Mouse (Mus musculus): ENCODE data around the gene Itga5. TPM values are rescaled to one million over a fixed set of nuclear protein-coding genes. Genes with fewer than 3 reads are reported as not detected.
A peak's percentile ranks its signal among the peaks of the same experiment; 100 is the strongest.

The Itga5 gene
- total and polyA plus RNA-seq, 2 experiments from 2014 or later, result 5.0 to 8.2 TPM

DNA sequence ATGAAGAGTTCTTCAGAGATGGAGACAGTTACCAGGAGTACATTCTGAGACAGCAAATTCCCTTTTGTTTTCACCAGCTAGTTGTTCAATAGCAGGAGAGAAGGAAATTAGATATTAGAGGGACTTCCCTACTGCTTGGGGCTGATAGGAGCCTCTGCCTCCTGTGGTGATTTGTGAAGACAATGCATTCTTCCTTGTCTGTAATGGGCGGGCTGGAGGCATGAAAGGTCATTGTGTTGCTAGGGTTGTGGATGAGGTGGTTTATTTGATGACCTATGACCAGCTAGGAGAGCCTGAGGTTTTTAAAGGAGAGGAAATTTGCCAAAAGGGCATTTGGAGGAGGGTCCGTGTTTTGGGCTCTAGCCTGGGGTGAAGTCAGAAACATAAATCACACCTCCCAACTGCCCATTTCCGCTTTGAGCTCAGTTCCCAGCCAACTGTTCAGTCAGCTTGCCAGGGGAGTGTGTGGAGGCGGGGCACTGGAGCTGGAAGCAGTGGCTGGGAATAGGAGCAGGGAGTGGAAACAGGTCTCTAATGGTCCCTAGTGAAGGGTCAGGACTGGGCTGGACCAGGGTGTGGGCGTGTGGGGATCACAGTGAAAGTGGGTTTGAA lies 16.3 kb upstream of the Itga5 start:
- Histone ChIP-seq H3K4me3 (ENCODE audit: low read length) (no peak overlapping the region), H3K4me2 (ENCODE audit: low read depth, low read length) (no peak overlapping the region), H3K27ac (no peak overlapping the region), H3K27me3 (ENCODE audit: insufficient read depth, low read length) (no peaks in the 10 kb centered on the region), H3K4me1 (ENCODE audit: insufficient read depth, low read length) (no peaks in the 10 kb centered on the region), H3K36me3 (ENCODE audit: insufficient read depth, low read length) (no peaks in the 10 kb centered on the region), H3K9me3 (ENCODE audit: low read length) (no peaks in the 10 kb centered on the region), H3K9ac (replicated peaks; ENCODE audit: low read length) (no peak overlapping the region)
- 22% methylated on average over 5 of the region's 5 CpGs for WGBS
- no peak for ATAC-seq
- DNase-seq (ENCODE audit: low spot score), result no peak
- TF ChIP-seq CTCF (IDR thresholded peaks at IDR 0.05; ENCODE audit: low read depth), result no peak

DNA sequence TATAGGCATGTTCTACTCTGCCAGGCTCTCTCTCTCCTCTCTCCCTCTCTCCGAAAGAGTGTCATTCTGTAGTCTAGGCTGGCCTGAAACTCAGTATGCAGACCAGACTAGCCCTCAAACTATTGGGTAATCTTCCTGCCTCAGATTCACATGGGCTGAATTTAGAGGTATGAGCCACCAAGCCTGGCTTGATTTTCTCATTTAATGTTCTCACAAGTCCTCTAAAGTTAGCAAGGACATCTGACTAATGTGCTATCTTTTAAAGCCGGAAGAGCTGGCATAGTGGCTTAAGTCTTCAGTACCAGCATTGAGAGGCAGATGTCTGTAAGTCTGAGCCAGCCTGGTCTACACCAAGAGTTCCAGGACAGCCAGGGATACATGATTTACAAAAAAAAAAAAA lies 15.5 kb upstream of the Itga5 start:
- Histone ChIP-seq H3K27ac (no peak overlapping the region), H3K36me3 (ENCODE audit: insufficient read depth, low read length) (no peaks in the 10 kb centered on the region), H3K4me1 (ENCODE audit: insufficient read depth, low read length) (no peaks in the 10 kb centered on the region), H3K27me3 (ENCODE audit: insufficient read depth, low read length) (no peaks in the 10 kb centered on the region), H3K9ac (replicated peaks; ENCODE audit: low read length) (no peak overlapping the region), H3K4me2 (ENCODE audit: low read depth, low read length) (no peak overlapping the region), H3K9me3 (ENCODE audit: low read length) (no peaks in the 10 kb centered on the region), H3K4me3 (ENCODE audit: low read length) (no peak overlapping the region)
- DNase-seq (ENCODE audit: low spot score), result no peak
- no peak for ATAC-seq
- 89% methylated on average over 2 of the region's 2 CpGs for WGBS
- TF ChIP-seq CTCF (IDR thresholded peaks at IDR 0.05; ENCODE audit: low read depth), result no peak

DNA sequence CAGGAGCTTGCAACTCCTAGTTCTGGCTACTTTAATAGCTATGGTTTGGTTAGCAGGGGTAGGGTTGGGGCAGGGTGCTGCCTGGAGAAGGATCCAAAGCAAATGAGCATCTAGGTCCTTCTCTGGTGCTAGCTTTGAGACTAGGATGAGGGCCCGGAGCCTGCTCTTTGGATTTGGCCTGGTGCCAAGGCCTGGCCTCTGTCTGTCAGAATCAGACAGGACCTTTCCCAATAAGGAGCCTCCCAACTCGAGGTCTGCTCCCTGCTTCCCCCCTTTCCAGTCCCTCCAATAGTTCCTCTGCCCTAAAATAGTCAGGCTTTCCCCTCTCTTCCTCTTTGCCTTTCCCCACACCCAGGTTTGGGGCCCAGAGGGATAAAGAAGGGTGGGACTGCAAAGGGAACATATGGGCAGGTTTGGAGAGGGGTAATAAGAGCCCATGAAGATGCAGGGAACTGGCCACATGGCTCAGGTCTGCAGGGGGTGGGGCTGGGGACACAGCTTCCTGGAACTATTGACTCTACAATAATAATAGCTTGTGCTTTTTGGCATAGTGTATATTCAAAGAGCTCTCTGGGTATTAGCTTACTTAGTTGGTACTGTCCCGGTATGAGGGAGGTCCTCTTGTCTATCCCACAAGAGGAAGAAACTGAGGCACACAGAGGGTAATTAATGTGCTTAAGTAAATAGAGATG lies 12.2 kb upstream of the Itga5 start:
- Histone ChIP-seq H3K9ac (replicated peaks; ENCODE audit: low read length) (no peak overlapping the region), H3K9me3 (ENCODE audit: low read length) (no peaks in the 10 kb centered on the region), H3K4me3 (ENCODE audit: low read length) (no peak overlapping the region), H3K36me3 (ENCODE audit: insufficient read depth, low read length) (no peaks in the 10 kb centered on the region), H3K4me1 (ENCODE audit: insufficient read depth, low read length) (peaks cover 7% of the 10 kb centered on the region; the same call in 1 of the 2 replicates), H3K4me2 (ENCODE audit: low read depth, low read length) (no peak overlapping the region), H3K27ac (no peak overlapping the region), H3K27me3 (ENCODE audit: insufficient read depth, low read length) (no peaks in the 10 kb centered on the region)
- ATAC-seq, result no peak
- WGBS, result 45% methylated on average over 3 of the region's 3 CpGs
- no peak for DNase-seq (ENCODE audit: low spot score)
- TF ChIP-seq CTCF (IDR thresholded peaks at IDR 0.05; ENCODE audit: low read depth), result no peak

DNA sequence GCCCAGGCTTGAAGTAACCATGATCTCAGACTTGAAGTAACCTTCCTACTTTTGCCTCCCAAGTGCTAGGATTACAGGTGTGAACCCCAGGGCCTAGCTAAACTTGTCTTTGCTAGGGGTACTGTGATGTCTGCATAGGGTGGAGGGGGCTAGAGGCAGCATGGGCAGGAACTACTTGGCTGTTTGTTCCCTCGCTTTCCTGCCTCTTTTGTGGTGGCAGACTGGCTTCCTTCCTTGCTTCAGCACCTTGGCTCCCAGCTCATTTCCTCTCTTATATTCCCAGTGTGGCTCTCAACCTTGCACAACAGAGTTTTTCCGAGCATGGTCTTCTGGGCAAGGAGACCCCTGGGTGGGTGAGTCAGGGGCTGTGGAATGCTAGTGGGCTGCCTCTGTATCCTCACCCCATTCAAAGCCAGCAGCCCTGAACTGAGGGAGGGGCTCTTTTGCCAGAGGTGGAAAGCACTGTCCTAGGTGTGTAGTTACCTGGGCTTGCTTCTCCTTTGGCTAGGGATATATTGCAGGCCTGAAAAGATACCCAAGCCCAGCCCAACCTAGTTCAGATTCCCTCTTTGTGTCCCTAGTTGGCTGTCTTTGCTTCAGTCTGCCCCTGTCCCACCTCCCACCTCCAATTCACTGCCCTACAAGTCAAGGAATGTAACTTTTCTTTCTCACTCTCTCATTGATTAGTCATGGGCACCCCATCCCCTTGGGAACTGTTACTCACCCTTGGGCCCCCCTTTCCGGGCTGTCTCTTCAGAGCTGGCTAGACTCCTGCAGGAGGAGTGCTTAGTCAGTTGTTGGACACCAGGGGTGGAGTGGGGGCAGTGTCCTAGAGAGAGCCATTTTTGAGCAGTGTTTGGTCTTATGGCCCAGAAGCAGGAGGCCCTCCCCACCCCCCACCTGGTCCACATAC lies 11.4 kb upstream of the Itga5 start:
- H3K9ac ChIP-seq (replicated peaks; ENCODE audit: low read length), result no peak overlapping the region
- DNase-seq (ENCODE audit: low spot score), result no peak
- no peaks in the 10 kb centered on the region for H3K27me3 ChIP-seq (ENCODE audit: insufficient read depth, low read length)
- H3K4me1 ChIP-seq (ENCODE audit: insufficient read depth, low read length), result peaks cover 7% of the 10 kb centered on the region; the same call in 1 of the 2 replicates
- peak; percentile 45; the same call in 1 of the 2 replicates for ATAC-seq
- H3K9me3 ChIP-seq (ENCODE audit: low read length), result no peaks in the 10 kb centered on the region
- no peak for TF ChIP-seq CTCF (IDR thresholded peaks at IDR 0.05; ENCODE audit: low read depth)
- no peak overlapping the region for H3K4me3 ChIP-seq (ENCODE audit: low read length)
- 56% methylated on average over 3 of the region's 3 CpGs for WGBS
- no peak overlapping the region for H3K4me2 ChIP-seq (ENCODE audit: low read depth, low read length)
- H3K36me3 ChIP-seq (ENCODE audit: insufficient read depth, low read length), result no peaks in the 10 kb centered on the region
- no peak overlapping the region for H3K27ac ChIP-seq

DNA sequence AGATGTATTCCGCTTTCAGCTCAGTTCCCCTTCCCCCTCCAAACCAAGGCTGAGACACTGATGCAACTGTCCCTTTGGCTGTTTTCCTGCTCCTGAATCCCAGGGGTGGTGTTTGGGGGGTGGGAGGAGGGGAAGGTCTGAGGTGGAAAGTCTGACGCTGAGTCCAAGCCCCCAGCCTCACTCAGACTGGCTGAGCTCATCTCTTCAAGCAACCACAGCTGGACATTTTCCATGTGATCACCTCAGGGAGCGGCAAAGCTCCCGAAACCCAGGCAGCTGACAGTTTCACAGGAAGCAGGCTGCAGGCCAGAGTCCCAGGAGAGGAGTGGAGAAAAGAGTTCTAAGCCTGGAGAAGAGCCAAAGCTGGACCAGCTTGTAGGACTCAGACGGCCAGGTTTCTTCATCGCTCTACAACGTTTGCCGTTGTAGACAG lies 10.3 kb upstream of the Itga5 start:
- Histone ChIP-seq H3K27me3 (ENCODE audit: insufficient read depth, low read length) (no peaks in the 10 kb centered on the region), H3K4me3 (ENCODE audit: low read length) (no peak overlapping the region), H3K4me2 (ENCODE audit: low read depth, low read length) (no peak overlapping the region), H3K36me3 (ENCODE audit: insufficient read depth, low read length) (no peaks in the 10 kb centered on the region), H3K27ac (no peak overlapping the region), H3K9ac (replicated peaks; ENCODE audit: low read length) (no peak overlapping the region), H3K9me3 (ENCODE audit: low read length) (no peaks in the 10 kb centered on the region), H3K4me1 (ENCODE audit: insufficient read depth, low read length) (peaks cover 7% of the 10 kb centered on the region; the same call in 1 of the 2 replicates)
- WGBS, result 40% methylated on average over 8 of the region's 8 CpGs
- no peak for TF ChIP-seq CTCF (IDR thresholded peaks at IDR 0.05; ENCODE audit: low read depth)
- peak; percentile 69 for DNase-seq (ENCODE audit: low spot score)
- ATAC-seq, result peak; percentile 55; the same call in 1 of the 2 replicates

DNA sequence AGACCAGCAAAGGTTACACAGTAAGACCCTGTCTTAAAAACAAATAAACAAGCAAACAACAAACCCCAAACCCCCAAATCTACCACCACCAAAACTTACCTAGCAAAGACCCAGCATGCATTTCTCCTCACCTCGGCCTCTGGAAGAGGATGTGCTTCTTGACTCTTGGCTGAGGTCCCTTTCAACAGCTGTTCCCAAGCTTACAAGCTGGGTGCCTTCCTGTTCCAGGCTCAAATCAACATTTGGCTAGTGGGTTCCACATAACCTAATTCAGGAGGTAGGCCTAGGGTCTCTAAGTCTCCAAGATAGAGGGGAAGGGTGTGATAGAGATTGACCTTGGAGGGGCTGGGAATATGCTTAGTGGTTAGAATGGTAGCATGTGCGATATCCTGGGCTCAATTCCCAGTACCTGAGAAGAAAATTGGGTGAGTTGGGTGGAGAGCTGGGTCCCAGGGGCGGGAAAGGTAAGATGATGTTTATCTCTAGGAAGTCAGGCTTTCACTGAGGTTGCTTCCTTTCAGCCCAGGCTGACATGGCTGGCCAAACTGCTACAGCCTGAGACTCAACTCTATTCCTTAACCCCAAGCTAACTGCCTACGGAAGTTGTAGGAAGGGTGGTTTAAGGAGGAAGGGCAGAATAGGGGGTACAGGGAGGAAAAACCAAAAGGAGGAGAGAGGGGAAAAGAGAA lies 8.7 kb upstream of the Itga5 start:
- Histone ChIP-seq H3K27ac (no peak overlapping the region), H3K4me2 (ENCODE audit: low read depth, low read length) (no peak overlapping the region), H3K4me1 (ENCODE audit: insufficient read depth, low read length) (peaks cover 7% of the 10 kb centered on the region; the same call in 1 of the 2 replicates), H3K9me3 (ENCODE audit: low read length) (no peaks in the 10 kb centered on the region), H3K9ac (replicated peaks; ENCODE audit: low read length) (no peak overlapping the region), H3K36me3 (ENCODE audit: insufficient read depth, low read length) (no peaks in the 10 kb centered on the region), H3K27me3 (ENCODE audit: insufficient read depth, low read length) (no peaks in the 10 kb centered on the region), H3K4me3 (ENCODE audit: low read length) (no peak overlapping the region)
- DNase-seq (ENCODE audit: low spot score) (no peak), ATAC-seq (no peak)
- 82% methylated on average over 4 of the region's 4 CpGs for WGBS
- no peak for TF ChIP-seq CTCF (IDR thresholded peaks at IDR 0.05; ENCODE audit: low read depth)
